Mouse (Mus musculus) colon, adult 2 months (tissue): ENCODE results near the gene Shc3. TPM values are rescaled to one million over a fixed set of nuclear protein-coding genes. Genes with fewer than 3 reads are reported as not detected.

ENCODE experiments used
- polyA plus RNA-seq: library from polyadenylated mRNA; depleted of rRNA; stranded (reverse); fragments of >200 nt; gene quantifications from 2 replicates; pipeline ENCODE4 v1.2.3, GENCODE M21; 2012; rRNA removed

The Shc3 gene
- polyA plus RNA-seq = 2.4 and 2.7 TPM in 2 replicates

DNA sequence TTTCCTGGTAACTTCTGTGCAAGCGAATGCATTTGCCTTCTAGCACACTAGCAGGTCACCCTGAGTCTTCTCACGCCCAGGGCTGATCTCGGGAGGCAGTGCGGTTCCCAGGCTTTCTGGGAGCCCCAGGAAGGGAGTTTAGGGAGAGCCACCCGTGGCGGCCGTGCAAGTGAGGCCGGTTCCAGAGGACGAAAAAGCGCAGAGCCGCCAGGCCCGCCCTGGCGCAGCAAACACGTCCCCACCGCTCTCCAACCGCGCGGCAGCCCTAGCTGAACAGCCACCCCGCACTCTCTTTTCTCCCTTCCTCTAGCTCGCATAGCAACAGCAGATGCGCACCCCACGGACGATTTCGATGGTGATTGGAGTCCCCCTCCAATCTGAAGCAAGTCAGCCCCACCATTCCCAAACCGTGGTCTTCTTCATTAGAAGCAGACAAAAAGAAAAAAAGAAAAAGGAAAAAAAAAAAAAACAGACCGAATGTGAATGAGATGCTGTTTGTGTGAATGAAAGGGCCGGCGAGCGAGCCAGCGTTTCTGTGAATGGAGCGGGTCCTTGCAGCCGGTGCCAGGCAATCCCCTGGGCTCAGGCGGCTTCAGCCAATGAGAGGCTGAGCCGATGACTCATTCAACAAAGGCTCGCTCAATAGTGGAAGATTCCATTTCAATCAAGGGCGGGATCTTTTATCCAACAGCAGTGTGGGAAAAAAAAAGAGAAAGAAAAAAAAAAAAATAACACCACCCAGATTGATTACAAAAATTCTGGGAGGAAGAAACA is at the start of gene Shc3:
TSS of gene Shc3 (minus strand) at position 509 of the 774 bp plus-strand sequence.

DNA sequence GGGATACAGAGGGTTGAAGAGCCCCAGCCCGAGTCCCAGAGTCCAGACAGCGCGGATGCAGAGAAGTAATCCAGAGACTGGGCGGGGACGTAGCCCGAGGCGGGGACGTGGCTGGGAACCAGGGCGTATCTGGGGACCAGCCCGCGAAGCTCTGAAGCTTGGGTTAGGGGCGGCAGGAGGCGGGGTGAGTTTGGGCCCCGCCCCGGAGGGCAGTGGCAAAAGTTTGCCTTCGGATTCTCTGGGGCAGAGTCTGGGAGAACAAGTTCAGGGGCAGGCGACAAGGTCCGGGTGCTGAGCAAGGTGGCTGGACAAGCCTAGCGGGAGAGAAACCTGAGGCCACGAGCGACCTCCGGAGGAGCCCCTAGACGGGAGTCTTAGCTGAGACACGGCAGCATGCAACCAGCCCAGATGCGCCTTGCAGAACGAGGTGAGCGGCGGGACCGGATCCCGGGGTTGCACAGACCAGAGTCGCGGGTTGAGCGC is 160.7 kb downstream of the Shc3 start, which contains the start of gene S1pr3:
TSS of gene S1pr3 (plus strand) at position 121 of the 483 bp plus-strand sequence.

Other genes with a start within 250 kb of the Shc3 start
- 4.3 and 5.1 TPM in 2 replicates for gene S1pr3, start 160.8 kb downstream of the Shc3 start, polyA plus RNA-seq
- gene Cks2, start 75.8 kb upstream of the Shc3 start, polyA plus RNA-seq = 22.4 and 24.4 TPM in 2 replicates
- gene Secisbp2, start 82.3 kb upstream of the Shc3 start, polyA plus RNA-seq = 17.9 and 19.9 TPM in 2 replicates
- 14.5 and 15.9 TPM in 2 replicates for gene Sema4d, start 224.3 kb upstream of the Shc3 start, polyA plus RNA-seq